Mouse (Mus musculus) lung, postnatal 0 days (tissue): Measurements from ENCODE around the gene Mast1.
A peak's percentile ranks its signal among the peaks of the same experiment; 100 is the strongest.

Experiments
- CTCF ChIP-seq: IDR thresholded peaks from 2 replicates; pipeline ENCODE4 v1.5.1; 2016; ENCODE audit warnings: antibody characterized with exemption, mild to moderate bottlenecking
- EP300 ChIP-seq: IDR thresholded peaks from 2 replicates; pipeline ENCODE4 v1.6.1; 2016; ENCODE audit warnings: antibody characterized with exemption, mild to moderate bottlenecking, control low read depth

DNA sequence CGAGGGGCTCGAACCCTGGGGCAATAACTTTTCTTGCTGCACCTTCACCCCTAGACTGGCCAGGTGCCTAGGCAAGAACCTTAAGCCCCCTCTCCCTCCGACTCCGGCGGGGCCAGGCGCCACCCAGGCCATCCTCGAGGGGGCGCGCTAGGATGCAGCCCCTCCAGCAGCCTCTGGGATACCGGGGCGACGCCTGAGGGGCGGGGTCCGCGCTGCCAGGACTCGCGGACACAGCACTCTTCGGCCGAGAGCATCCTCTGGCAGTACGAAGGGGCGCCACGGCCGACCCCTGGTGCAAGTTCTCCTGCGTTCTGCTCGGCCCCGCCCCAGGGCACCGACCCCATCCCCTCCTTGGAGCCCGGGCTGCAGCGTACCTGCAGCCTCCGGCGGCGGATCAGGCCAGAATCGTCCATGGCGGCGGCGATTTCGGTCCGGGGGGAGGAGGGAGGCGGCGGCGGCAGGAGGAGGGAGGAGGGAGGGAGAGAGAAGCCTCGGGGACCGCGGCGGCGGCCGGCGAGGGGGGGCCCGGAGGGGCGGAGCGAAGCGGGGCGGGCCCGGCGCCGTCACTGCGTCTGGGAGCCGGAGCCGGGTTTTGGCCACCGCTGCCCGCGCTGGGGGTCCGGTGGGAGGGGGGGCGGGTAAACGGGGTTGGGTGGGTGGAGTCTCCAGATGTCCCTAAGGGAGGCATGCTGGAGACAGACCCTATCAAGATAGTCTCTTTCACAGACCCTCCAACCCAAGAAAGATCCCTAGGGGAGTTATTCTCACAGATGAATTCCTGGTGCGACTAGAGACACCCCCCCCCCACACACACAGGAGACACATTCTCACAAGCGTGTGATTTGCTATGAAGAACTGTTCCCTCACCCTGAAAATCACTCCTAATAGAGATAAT is 8.7 kb upstream of the Mast1 start:
- TF ChIP-seq CTCF (peak; percentile 35), EP300 (no peak)
